ENCODE assay signal across 8 mouse cellular contexts in genomic region chr7:126528166-126528577, GRCm38 (mm10). TPM values are rescaled to one million over a fixed set of nuclear protein-coding genes. Genes with fewer than 3 reads are reported as not detected.
DNase-seq lines count a peak whose midpoint lies in the region; TF ChIP-seq lines count a peak whose summit lies in the region.

No protein-coding gene starts in this region.

- H3K4me3 ChIP-seq in heart, embryonic 10.5 days, result no peak overlapping the region
- no peak overlapping the region for H3K4me3 ChIP-seq in myocyte

- no peaks in the 10 kb centered on the region for H3K9me3 ChIP-seq in heart, embryonic 10.5 days

- no peaks in the 10 kb centered on the region for H3K27me3 ChIP-seq in heart, embryonic 10.5 days (ENCODE audit: insufficient read depth, poor library complexity, severe bottlenecking)
- H3K27me3 ChIP-seq in myocyte (ENCODE audit: control insufficient read depth, insufficient read depth, insufficient read length), result peaks cover under 1% of the 10 kb centered on the region

- H3K4me1 ChIP-seq in heart, embryonic 10.5 days, result no peaks in the 10 kb centered on the region

- H3K27ac ChIP-seq in heart, embryonic 10.5 days, result peak overlapping the region; percentile 71

- H3ac ChIP-seq in myocyte (ENCODE audit: control insufficient read depth, insufficient read length), result no peak overlapping the region

- no peaks in the 10 kb centered on the region for H3K79me2 ChIP-seq in myocyte (ENCODE audit: control insufficient read depth, insufficient read depth)

- H3K4me2 ChIP-seq in myocyte (ENCODE audit: low read depth), result peak overlapping the region; percentile 9

- WGBS in heart, embryonic 10.5 days, result 24% methylated on average over 1 of the region's 1 CpGs

- TF ChIP-seq POLR2A in myocyte (IDR thresholded peaks at IDR 0.05; ENCODE audit: insufficient read length, low read depth), result no peak

- peak; percentile 22 to 51 for DNase-seq in frontal cortex, postnatal 36 days (ENCODE audit: low spot score in 2 of 2)
- DNase-seq in frontal cortex, postnatal 10 days (ENCODE audit: low spot score in 2 of 2), result no peak
- DNase-seq in CD4-positive helper T cell, adult 2 months (ENCODE audit: low read depth, low spot score), result peak; percentile 66
- DNase-seq in c-Kit-positive CD71-positive TER-119-positive erythroid progenitor cells, embryonic 14.5 days (ENCODE audit: low spot score), result peak; percentile 42
- peak; percentile 66 for DNase-seq in heart, embryonic 10.5 days (ENCODE audit: low spot score)
- DNase-seq in layer of hippocampus, postnatal 14 days (ENCODE audit: low spot score in 2 of 2), result peak; percentile 39 to 73
- no peak for DNase-seq in ovary, postnatal 10 days (ENCODE audit: low spot score)

- H3K36me3 ChIP-seq in heart, embryonic 10.5 days, result no peaks in the 10 kb centered on the region
- no peaks in the 10 kb centered on the region for H3K36me3 ChIP-seq in myocyte (ENCODE audit: control insufficient read depth, insufficient read depth)

TF ChIP-seq in myocyte, 11 proteins besides CTCF, POLR2A, EP300 and RAD21:
- TF ChIP-seq MYOG (IDR thresholded peaks at IDR 0.05; ENCODE audit: control insufficient read depth in 1 of 3, insufficient read depth in 1 of 3, insufficient read length in 2 of 3, low read depth in 2 of 3) (no peak), CEBPB (IDR thresholded peaks at IDR 0.05; ENCODE audit: insufficient read depth, poor library complexity, severe bottlenecking) (no peak), POLR2AphosphoS2 (IDR thresholded peaks at IDR 0.05; ENCODE audit: insufficient read length, low read depth) (no peak)

RNA-seq across cellular contexts. Expression of gene Atxn2l, which starts 24.9 kb away (rescaled TPM):
- 43.6 and 52.3 TPM in 2 replicates for polyA plus RNA-seq in heart, embryonic 10.5 days (2016; fragmentation: Nextera tagmentation; extraction: Ambion mirVana)
- 100 to 1,000 TPM; 122 to 124 TPM for total RNA-seq in layer of hippocampus, postnatal 14 days (2021)
- 104 TPM for polyA plus RNA-seq in myocyte (2012; fragmentation: generic; extraction: Trizol)

RNA-seq across cellular contexts. Expression of gene Eif3c, which starts 38.0 kb away (rescaled TPM):
- 155 and 179 TPM in 2 replicates for polyA plus RNA-seq in heart, embryonic 10.5 days (2016; fragmentation: Nextera tagmentation; extraction: Ambion mirVana)
- 100 to 1,000 TPM; 182 to 189 TPM for total RNA-seq in layer of hippocampus, postnatal 14 days (2021)
- 344 TPM for polyA plus RNA-seq in myocyte (2012; fragmentation: generic; extraction: Trizol)

RNA-seq across cellular contexts. Expression of gene Tufm, which starts 41.0 kb away (rescaled TPM):
- 199 and 204 TPM in 2 replicates for polyA plus RNA-seq in heart, embryonic 10.5 days (2016; fragmentation: Nextera tagmentation; extraction: Ambion mirVana)
- total RNA-seq in layer of hippocampus, postnatal 14 days (2021), result 10 to 100 TPM; 79.7 to 88.9 TPM
- 167 TPM for polyA plus RNA-seq in myocyte (2012; fragmentation: generic; extraction: Trizol)

RNA-seq across cellular contexts. Expression of gene Sh2b1, which starts 52.9 kb away (rescaled TPM):
- polyA plus RNA-seq in heart, embryonic 10.5 days (2016; fragmentation: Nextera tagmentation; extraction: Ambion mirVana), result 46.3 and 47.1 TPM in 2 replicates
- total RNA-seq in layer of hippocampus, postnatal 14 days (2021), result 10 to 100 TPM; 65.7 to 68.1 TPM
- polyA plus RNA-seq in myocyte (2012; fragmentation: generic; extraction: Trizol), result 58.8 TPM

RNA-seq across cellular contexts. Expression of gene Apobr, which starts 56.6 kb away (rescaled TPM):
- 0.18 and 0.23 TPM in 2 replicates for polyA plus RNA-seq in heart, embryonic 10.5 days (2016; fragmentation: Nextera tagmentation; extraction: Ambion mirVana)
- total RNA-seq in layer of hippocampus, postnatal 14 days (2021), result 1 to 10 TPM in 1 of 2 experiments, under 1 TPM in 1; 0.39 to 1.1 TPM
- 4.7 TPM for polyA plus RNA-seq in myocyte (2012; fragmentation: generic; extraction: Trizol)

Comparison
In these comparisons a context has a peak if more than half of its experiments do, and no peak if none do; other contexts are left out.
1. DNase-seq: peak in frontal cortex, postnatal 36 days (2 of 2), CD4-positive helper T cell, adult 2 months (single experiment), c-Kit-positive CD71-positive TER-119-positive erythroid progenitor cells, embryonic 14.5 days (single experiment), heart, embryonic 10.5 days (single experiment) and layer of hippocampus, postnatal 14 days (2 of 2); none in frontal cortex, postnatal 10 days (0 of 2) and ovary, postnatal 10 days (single experiment).